In genomic region chrX:134586447-134586846, GRCm38 (mm10) we compare ENCODE assay signal across 8 mouse cellular contexts. TPM values are rescaled to one million over a fixed set of nuclear protein-coding genes. Genes with fewer than 3 reads are reported as not detected.
DNase-seq lines count a peak whose midpoint lies in the region; ATAC-seq and TF ChIP-seq lines count a peak whose summit lies in the region.

No protein-coding gene starts in this region.

- H3K4me3 ChIP-seq in kidney, embryonic 15.5 days (replicated peaks), result peak overlapping the region; percentile 54
- peak overlapping the region; percentile 59 for H3K4me3 ChIP-seq in cortical plate, adult 2 months (ENCODE audit: insufficient read depth, low read length)
- peak overlapping the region; percentile 48 for H3K4me3 ChIP-seq in hindbrain, embryonic 16.5 days (ENCODE audit: low read length)
- peak overlapping the region; percentile 48 for H3K4me3 ChIP-seq in midbrain, embryonic 15.5 days

- H3K27me3 ChIP-seq in kidney, embryonic 15.5 days, result peaks cover 8% of the 10 kb centered on the region; the same call in 1 of the 2 replicates
- H3K27me3 ChIP-seq in hindbrain, embryonic 16.5 days (replicated peaks; ENCODE audit: control insufficient read depth, insufficient read depth, low read length), result no peaks in the 10 kb centered on the region
- H3K27me3 ChIP-seq in midbrain, embryonic 15.5 days (replicated peaks), result no peaks in the 10 kb centered on the region

- H3K27ac ChIP-seq in kidney, embryonic 15.5 days, result no peak overlapping the region
- no peak overlapping the region for H3K27ac ChIP-seq in cortical plate, adult 2 months (ENCODE audit: insufficient read depth, low read length)
- H3K27ac ChIP-seq in hindbrain, embryonic 16.5 days (ENCODE audit: low read depth, low read length), result no peak overlapping the region
- H3K27ac ChIP-seq in midbrain, embryonic 15.5 days, result no peak overlapping the region

- H3K9ac ChIP-seq in kidney, embryonic 15.5 days, result peak overlapping the region; percentile 62
- peak overlapping the region; percentile 65 for H3K9ac ChIP-seq in hindbrain, embryonic 16.5 days (ENCODE audit: low read depth, low read length)
- H3K9ac ChIP-seq in midbrain, embryonic 15.5 days, result peak overlapping the region; percentile 52; the same call in 1 of the 2 replicates

- 29% methylated on average over 8 of the region's 8 CpGs for WGBS in kidney, embryonic 15.5 days
- 41% methylated on average over 8 of the region's 8 CpGs for WGBS in hindbrain, embryonic 16.5 days
- WGBS in midbrain, embryonic 15.5 days, result 36% methylated on average over 8 of the region's 8 CpGs

- H3K9me3 ChIP-seq in kidney, embryonic 15.5 days (replicated peaks), result no peaks in the 10 kb centered on the region
- H3K9me3 ChIP-seq in hindbrain, embryonic 16.5 days (ENCODE audit: control insufficient read depth, low read length), result no peaks in the 10 kb centered on the region
- H3K9me3 ChIP-seq in midbrain, embryonic 15.5 days, result no peaks in the 10 kb centered on the region

- H3K4me2 ChIP-seq in kidney, embryonic 15.5 days, result peak overlapping the region; percentile 60
- H3K4me2 ChIP-seq in hindbrain, embryonic 16.5 days (ENCODE audit: low read length), result peak overlapping the region; percentile 66
- H3K4me2 ChIP-seq in midbrain, embryonic 15.5 days, result peak overlapping the region; percentile 47

- TF ChIP-seq CTCF in cortical plate, adult 2 months (IDR thresholded peaks at IDR 0.05; ENCODE audit: extremely low read depth, insufficient read depth, low read length), result no peak

- TF ChIP-seq POLR2A in cortical plate, adult 2 months (IDR thresholded peaks at IDR 0.05; ENCODE audit: extremely low read depth, insufficient read depth, low read length), result no peak

- no peak for ATAC-seq in kidney, embryonic 15.5 days (replicated peaks; ENCODE audit: low FRiP score)
- ATAC-seq in hindbrain, embryonic 16.5 days, result no peak
- ATAC-seq in midbrain, embryonic 15.5 days (replicated peaks), result no peak

- H3K36me3 ChIP-seq in kidney, embryonic 15.5 days, result peaks cover 22% of the 10 kb centered on the region
- H3K36me3 ChIP-seq in hindbrain, embryonic 16.5 days (ENCODE audit: control insufficient read depth, insufficient read depth, low read length), result peaks cover 5% of the 10 kb centered on the region; the same call in 1 of the 2 replicates
- no peaks in the 10 kb centered on the region for H3K36me3 ChIP-seq in midbrain, embryonic 15.5 days (replicated peaks)

- H3K4me1 ChIP-seq in kidney, embryonic 15.5 days, result no peaks in the 10 kb centered on the region
- no peaks in the 10 kb centered on the region for H3K4me1 ChIP-seq in cortical plate, adult 2 months (ENCODE audit: control insufficient read depth, insufficient read depth, low read length)
- H3K4me1 ChIP-seq in hindbrain, embryonic 16.5 days (ENCODE audit: control insufficient read depth, insufficient read depth, low read depth, low read length), result peaks cover 6% of the 10 kb centered on the region
- peaks cover 8% of the 10 kb centered on the region; the same call in 1 of the 2 replicates for H3K4me1 ChIP-seq in midbrain, embryonic 15.5 days

- no peak for DNase-seq in kidney, adult 8-10 months
- DNase-seq in layer of hippocampus, adult 11-12 months (ENCODE audit: low spot score), result no peak
- DNase-seq in left cerebral cortex, postnatal 10 days (ENCODE audit: extremely low spot score in 1 of 2, low spot score in 2 of 2), result no peak
- DNase-seq in natural killer cell, adult 2 months (ENCODE audit: low spot score in 2 of 2), result no peak

- intact Hi-C loops in left cerebral cortex, postnatal 10 days (cut with DNase I), result no loop called here

RNA-seq across cellular contexts. Expression of gene Rpl36a, which starts 1.0 kb away (rescaled TPM):
- 426 and 524 TPM in 2 replicates for polyA plus RNA-seq in kidney, embryonic 15.5 days (2015; fragmentation: Nextera tagmentation; extraction: Ambion mirVana)
- 541 and 586 TPM in 2 replicates for polyA plus RNA-seq in cortical plate, adult 2 months (2012; rRNA removed)
- polyA plus RNA-seq in hindbrain, embryonic 16.5 days (2015; fragmentation: Nextera tagmentation; extraction: Ambion mirVana), result 142 and 149 TPM in 2 replicates
- 155 and 158 TPM in 2 replicates for polyA plus RNA-seq in midbrain, embryonic 15.5 days (2015; fragmentation: Nextera tagmentation; extraction: Ambion mirVana)
- total RNA-seq in left cerebral cortex, postnatal 10 days (2021), result 100 to 1,000 TPM; 157 to 158 TPM

RNA-seq across cellular contexts. Expression of gene Btk, which starts 3.1 kb away (rescaled TPM):
- polyA plus RNA-seq in kidney, embryonic 15.5 days (2015; fragmentation: Nextera tagmentation; extraction: Ambion mirVana), result 1.1 TPM in 2 replicates
- polyA plus RNA-seq in cortical plate, adult 2 months (2012; rRNA removed), result 0.94 and 1.5 TPM in 2 replicates
- 0.48 and 0.51 TPM in 2 replicates for polyA plus RNA-seq in hindbrain, embryonic 16.5 days (2015; fragmentation: Nextera tagmentation; extraction: Ambion mirVana)
- polyA plus RNA-seq in midbrain, embryonic 15.5 days (2015; fragmentation: Nextera tagmentation; extraction: Ambion mirVana), result 0.75 and 0.77 TPM in 2 replicates
- total RNA-seq in left cerebral cortex, postnatal 10 days (2021), result 1 to 10 TPM in 1 of 2 experiments, under 1 TPM in 1; 0.93 to 1.6 TPM

RNA-seq across cellular contexts. Expression of gene Gla, which starts 14.5 kb away (rescaled TPM):
- polyA plus RNA-seq in kidney, embryonic 15.5 days (2015; fragmentation: Nextera tagmentation; extraction: Ambion mirVana), result 5.7 TPM in 2 replicates
- polyA plus RNA-seq in cortical plate, adult 2 months (2012; rRNA removed), result 6.6 and 7.6 TPM in 2 replicates
- polyA plus RNA-seq in hindbrain, embryonic 16.5 days (2015; fragmentation: Nextera tagmentation; extraction: Ambion mirVana), result 3.9 and 4.7 TPM in 2 replicates
- 3.7 and 6.2 TPM in 2 replicates for polyA plus RNA-seq in midbrain, embryonic 15.5 days (2015; fragmentation: Nextera tagmentation; extraction: Ambion mirVana)
- total RNA-seq in left cerebral cortex, postnatal 10 days (2021), result 1 to 10 TPM; 8.8 to 9.2 TPM

RNA-seq across cellular contexts. Expression of gene Hnrnph2, which starts 14.5 kb away (rescaled TPM):
- polyA plus RNA-seq in kidney, embryonic 15.5 days (2015; fragmentation: Nextera tagmentation; extraction: Ambion mirVana), result 159 and 167 TPM in 2 replicates
- 109 and 114 TPM in 2 replicates for polyA plus RNA-seq in cortical plate, adult 2 months (2012; rRNA removed)
- polyA plus RNA-seq in hindbrain, embryonic 16.5 days (2015; fragmentation: Nextera tagmentation; extraction: Ambion mirVana), result 140 and 141 TPM in 2 replicates
- 145 and 146 TPM in 2 replicates for polyA plus RNA-seq in midbrain, embryonic 15.5 days (2015; fragmentation: Nextera tagmentation; extraction: Ambion mirVana)
- total RNA-seq in left cerebral cortex, postnatal 10 days (2021), result 100 to 1,000 TPM; 132 to 133 TPM

RNA-seq across cellular contexts. Expression of gene Timm8a1, which starts 44.8 kb away (rescaled TPM):
- polyA plus RNA-seq in kidney, embryonic 15.5 days (2015; fragmentation: Nextera tagmentation; extraction: Ambion mirVana), result 85.7 and 94.1 TPM in 2 replicates
- 14.8 and 17.0 TPM in 2 replicates for polyA plus RNA-seq in cortical plate, adult 2 months (2012; rRNA removed)
- polyA plus RNA-seq in hindbrain, embryonic 16.5 days (2015; fragmentation: Nextera tagmentation; extraction: Ambion mirVana), result 48.0 and 53.0 TPM in 2 replicates
- polyA plus RNA-seq in midbrain, embryonic 15.5 days (2015; fragmentation: Nextera tagmentation; extraction: Ambion mirVana), result 37.8 and 38.1 TPM in 2 replicates
- total RNA-seq in left cerebral cortex, postnatal 10 days (2021), result 10 to 100 TPM; 20.2 to 26.5 TPM
